Mouse (Mus musculus) frontal cortex, adult 2 months (tissue): ENCODE results near the gene Mcoln3. TPM values are rescaled to one million over a fixed set of nuclear protein-coding genes. Genes with fewer than 3 reads are reported as not detected.

Experiments used
- DNase-seq, 2 experiments: peaks; one replicate each; pipeline ENCODE4 v3.0.0; 2022; ENCODE audit warnings: low spot score in 1 of 2; ENCODE audit errors: extremely low spot score in 1 of 2
- polyA plus RNA-seq: library from polyadenylated mRNA; depleted of rRNA; stranded (reverse); fragments of >200 nt; gene quantifications from 2 replicates; pipeline ENCODE4 v1.2.3, GENCODE M21; 2012; rRNA removed

Mcoln3 gene
- polyA plus RNA-seq, 1 experiment = not detected

DNA sequence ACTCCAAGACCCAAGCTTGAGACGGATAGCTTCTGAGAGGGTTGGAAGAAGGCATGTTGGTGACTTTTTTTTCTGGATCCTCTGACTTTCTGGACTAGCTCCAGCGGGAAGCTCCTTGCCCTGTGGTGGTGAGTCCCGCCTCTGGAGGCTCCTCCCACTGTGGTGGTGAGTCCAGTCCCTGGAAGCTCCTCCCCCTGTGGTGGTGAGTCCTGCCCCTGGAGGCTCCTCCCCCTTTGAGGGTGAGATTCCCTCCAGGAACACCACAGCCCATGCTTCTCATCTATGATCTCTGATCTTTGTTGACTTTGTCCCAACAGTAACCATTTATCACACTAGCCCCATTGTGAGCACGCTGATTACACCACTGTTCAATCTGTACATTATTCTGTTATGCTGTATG is 44.9 kb downstream of the Mcoln3 start:
- DNase-seq = no peak

DNA sequence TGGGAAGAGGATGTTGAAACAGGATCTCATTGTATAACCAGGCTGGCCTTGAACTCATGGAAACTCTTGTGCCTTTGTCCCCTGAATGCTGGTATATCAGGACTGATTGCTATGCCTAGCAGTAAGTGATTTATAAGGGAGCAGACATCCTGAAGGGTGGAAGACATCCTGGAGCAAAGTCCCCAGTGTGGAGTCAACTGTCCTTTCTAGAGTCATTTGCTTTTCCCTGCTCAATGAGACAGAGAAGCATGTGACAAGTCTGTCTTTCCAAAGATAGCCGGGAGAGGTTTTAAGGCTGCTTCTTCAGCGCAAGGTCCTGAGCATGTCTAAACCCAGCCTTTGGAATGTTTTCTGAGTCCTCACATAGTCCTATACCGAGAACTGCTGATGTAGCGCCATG is 52.1 kb downstream of the Mcoln3 start:
- DNase-seq = no peak

DNA sequence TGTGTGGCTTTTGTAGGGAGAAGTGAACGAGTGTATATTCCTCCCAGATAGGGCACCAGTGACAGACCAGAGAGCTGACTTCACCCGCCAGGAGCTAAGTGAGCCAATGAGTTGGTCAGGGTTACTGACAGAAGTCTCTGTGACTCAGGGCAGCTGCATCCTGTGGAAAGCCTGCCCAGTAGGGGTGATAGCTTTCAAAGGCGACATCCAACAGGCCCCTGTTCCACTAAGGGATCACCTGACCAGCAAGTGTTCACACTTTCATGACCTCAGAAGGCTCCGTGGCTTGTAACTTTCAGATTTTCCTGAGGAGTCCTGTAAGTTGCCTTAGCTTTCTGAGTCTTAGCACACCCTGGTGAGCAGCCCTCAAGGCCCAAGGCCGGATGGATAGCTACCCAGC is 55.8 kb downstream of the Mcoln3 start:
- no peak for DNase-seq

GRCm38 (mm10) chr3:146174215-146174614 is 57.0 kb downstream of the Mcoln3 start:
- no peak for DNase-seq

DNA sequence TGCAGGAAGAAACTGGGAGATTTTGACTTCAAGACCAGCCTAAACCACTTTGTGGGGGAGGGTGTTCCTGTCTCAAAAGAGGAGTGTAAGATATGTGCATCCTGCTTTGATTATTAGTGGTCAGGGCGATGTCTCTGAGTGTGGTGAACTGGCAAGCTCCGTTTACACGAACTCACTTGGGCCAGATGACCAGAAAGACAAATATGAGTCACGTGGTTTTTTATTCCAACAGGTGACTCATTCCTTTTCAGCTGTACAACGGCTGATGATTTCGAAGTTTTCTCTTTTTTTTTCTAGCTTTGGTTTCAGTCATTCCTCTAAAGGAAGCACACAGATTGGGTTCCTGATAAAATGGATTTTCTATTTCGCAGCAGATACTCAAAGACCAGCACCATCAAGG is 60.0 kb downstream of the Mcoln3 start:
- DNase-seq = no peak

DNA sequence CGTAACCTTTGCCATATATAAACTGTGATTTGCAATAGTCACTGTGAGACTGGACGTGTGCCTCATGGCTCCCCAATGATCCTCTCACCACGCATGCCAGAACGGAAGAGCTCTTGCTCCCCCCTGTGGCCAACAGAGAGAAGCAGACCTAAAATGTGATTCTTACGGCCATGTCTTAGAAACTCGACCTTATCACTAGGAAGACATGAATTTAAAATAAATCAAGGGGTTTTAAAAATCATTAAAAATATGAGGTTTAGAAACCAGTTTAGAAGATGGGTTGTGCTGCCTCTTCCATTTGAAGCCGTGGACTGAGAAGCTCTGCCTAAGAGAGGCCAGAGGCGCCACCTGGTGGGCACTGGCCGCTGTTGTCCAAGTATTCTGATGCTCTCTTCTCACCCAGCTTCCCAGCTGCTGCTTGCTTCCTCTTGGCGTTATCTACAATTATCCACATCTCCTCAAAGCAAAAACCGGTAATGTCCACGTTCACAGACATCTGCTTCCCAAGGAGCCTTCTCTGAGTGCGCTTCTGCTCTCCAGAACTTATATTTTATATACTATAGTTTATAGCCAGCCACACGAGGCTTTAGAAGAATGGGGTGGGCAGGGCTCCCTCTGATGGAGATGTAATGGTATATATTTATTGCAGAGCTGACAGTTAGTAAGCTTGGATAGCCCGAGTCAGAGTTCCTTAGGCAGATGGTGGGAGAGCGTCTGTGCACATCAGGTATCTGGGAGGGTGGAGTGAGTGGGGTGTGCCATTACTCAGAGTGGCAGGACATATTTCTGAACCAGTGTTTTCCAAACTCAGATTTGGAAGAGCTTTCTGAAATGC is 60.7 kb downstream of the Mcoln3 start:
- peak; percentile 39 to 89 for DNase-seq

- no peak for DNase-seq
Measured at GRCm38 (mm10) chr3:146180341-146180740, 63.1 kb downstream of the Mcoln3 start.

DNA sequence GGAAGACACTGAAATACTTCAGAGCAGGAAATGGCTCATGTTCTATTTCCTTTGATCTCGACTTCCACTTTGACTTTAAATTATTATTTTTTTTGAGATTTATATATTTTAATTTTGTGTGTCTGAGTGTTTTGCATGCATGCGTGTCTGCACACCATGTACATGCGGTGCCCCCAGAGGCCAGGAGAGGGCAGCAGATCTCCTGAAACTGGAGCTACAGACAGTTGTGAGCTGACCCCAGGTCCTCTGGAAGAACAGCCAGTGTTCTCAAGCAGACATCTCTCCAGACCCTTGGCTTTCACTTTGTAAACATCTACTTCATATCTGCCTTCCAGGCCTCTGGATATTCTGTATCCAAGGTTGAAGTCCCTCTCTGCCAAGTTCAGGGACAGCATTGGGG is 63.7 kb downstream of the Mcoln3 start:
- DNase-seq = peak in 1 of 2 experiments; percentile 53

- peak; percentile 40 to 87 for DNase-seq
Measured at GRCm38 (mm10) chr3:146184992-146185657, 67.9 kb downstream of the Mcoln3 start.

DNA sequence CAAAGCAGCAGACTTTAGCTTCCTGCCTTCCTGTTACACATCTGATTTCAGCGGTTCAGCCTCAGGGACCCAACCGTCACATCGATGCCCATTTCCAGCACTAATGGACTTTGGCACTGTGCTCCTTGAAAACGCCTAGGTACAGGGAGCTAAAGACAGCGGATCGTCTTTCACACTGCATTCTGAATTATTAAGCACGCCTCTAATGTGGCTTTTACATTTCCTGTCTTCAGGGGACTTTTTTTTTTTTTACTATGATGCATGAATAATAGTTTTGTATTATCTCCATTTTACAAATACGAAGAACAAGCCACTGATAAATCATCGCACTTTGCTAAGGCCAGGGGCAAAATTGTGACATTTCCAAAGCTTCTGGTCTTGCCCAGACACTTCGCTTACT is 68.8 kb downstream of the Mcoln3 start:
- no peak for DNase-seq

- DNase-seq = no peak
Measured at GRCm38 (mm10) chr3:146189933-146190332, 72.7 kb downstream of the Mcoln3 start.

Other genes starting within 250 kb of the Mcoln3 start
- gene Bcl10, start 194.6 kb upstream of the Mcoln3 start, polyA plus RNA-seq = 14.0 TPM in 2 replicates
- gene 2410004B18Rik, start 179.4 kb upstream of the Mcoln3 start, polyA plus RNA-seq = 38.7 and 39.9 TPM in 2 replicates
- gene Syde2, start 129.6 kb upstream of the Mcoln3 start, polyA plus RNA-seq = 3.3 and 3.5 TPM in 2 replicates
- 0.57 TPM in 1 of 2 replicates, not detected in the other for gene Wdr63, start 9.3 kb upstream of the Mcoln3 start, polyA plus RNA-seq
- gene Mcoln2, start 32.4 kb downstream of the Mcoln3 start, polyA plus RNA-seq = not detected in 2 replicates
- 1.3 and 1.7 TPM in 2 replicates for gene Lpar3, start 103.5 kb downstream of the Mcoln3 start, polyA plus RNA-seq